Mouse (Mus musculus) heart, adult 2 months (tissue): ENCODE measurements at regions not wholly inside any gene's neighbourhood (a gene's known extent, or its start where the extent isn't known, plus 50 kb on each side); places are given as distances from the start of the nearest gene placed in this dataset.

Experiments
- CTCF ChIP-seq: fragments of 200-600 bp; IDR thresholded peaks from 2 replicates; pipeline ENCODE4 v1.8.1; 2022; ENCODE audit warnings: antibody characterized with exemption, mild to moderate bottlenecking, moderate library complexity
- EP300 ChIP-seq: fragments of 200-500 bp; IDR thresholded peaks from 2 replicates; pipeline ENCODE4 v1.6.1; 2011; ENCODE audit warnings: low read depth, low read length, control low read depth; ENCODE audit not compliant: insufficient read depth
- POLR2A ChIP-seq: fragments of 200-500 bp; IDR thresholded peaks from 2 replicates; pipeline ENCODE4 v1.6.1; 2011; ENCODE audit warnings: mild to moderate bottlenecking, low read depth, low read length, control low read depth; ENCODE audit not compliant: insufficient read depth

DNA sequence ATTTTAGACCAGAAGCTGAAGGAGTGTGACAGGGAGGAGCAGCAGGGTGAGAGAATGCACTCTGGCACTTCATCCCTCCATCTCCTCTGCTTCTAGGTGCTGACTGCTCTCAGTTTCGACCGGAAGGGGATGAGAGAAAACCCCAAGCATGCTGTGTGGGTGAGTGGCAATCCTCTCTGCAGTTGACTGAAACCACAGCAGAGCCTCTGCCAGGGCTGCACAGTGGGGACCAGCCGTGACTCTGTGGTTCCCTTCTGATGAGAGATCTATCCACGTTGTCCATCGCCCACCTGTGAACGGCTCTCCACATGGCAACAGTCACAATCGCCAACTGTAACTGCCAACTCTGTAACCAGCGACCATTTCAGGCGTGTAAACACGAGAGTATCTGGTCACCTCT is 64.6 kb upstream of the Ptpn13 start:
- no peak for TF ChIP-seq POLR2A
- TF ChIP-seq CTCF, result no peak
- no peak for TF ChIP-seq EP300
